Mouse (Mus musculus) large intestine, adult 2 months (tissue): ENCODE results near the gene Pth1r. TPM values are rescaled to one million over a fixed set of nuclear protein-coding genes. Genes with fewer than 3 reads are reported as not detected.

Experiments
- DNase-seq: peaks from one replicate; pipeline ENCODE4 v3.0.0-alpha.2; 2012; ENCODE audit warnings: low read depth, low spot score
- WGBS: fragments of 180-500 bp; shearing (Covaris S2); methylation state at CpG from one replicate; pipeline ENCODE4 v1.1.7; 2018; 5-methylcytosine and 5-hydroxymethylcytosine counted together
- polyA plus RNA-seq: library from polyadenylated mRNA; depleted of rRNA; stranded (reverse); fragments of >200 nt; gene quantifications from 2 replicates; pipeline ENCODE4 v1.2.3, GENCODE M21; 2012

Gene Pth1r
- polyA plus RNA-seq, 1 experiment = 7.9 TPM

- WGBS = 57% methylated on average over 5 of the region's 5 CpGs
- DNase-seq = no peak
Observed at GRCm38 (mm10) chr9:110719977-110720376, 27.0 kb downstream of the Pth1r start.

GRCm38 (mm10) chr9:110718810-110719209 is 28.1 kb downstream of the Pth1r start:
- 64% methylated on average over 3 of the region's 3 CpGs for WGBS

GRCm38 (mm10) chr9:110718071-110718470 is 28.9 kb downstream of the Pth1r start:
- WGBS = 69% methylated on average over 6 of the region's 6 CpGs

More at GRCm38 (mm10) chr9:110718810-110719209, 28.1 kb downstream of the Pth1r start:
- no peak for DNase-seq

GRCm38 (mm10) chr9:110716775-110717174 is 30.2 kb downstream of the Pth1r start:
- 38% methylated on average over 4 of the region's 4 CpGs for whole genome bisulfite sequencing
- DNase-seq = no peak

More at GRCm38 (mm10) chr9:110718071-110718470, 28.9 kb downstream of the Pth1r start:
- DNase-seq = no peak

- DNase-seq = no peak
- WGBS = 62% methylated on average over 1 of the region's 1 CpGs
Observed at GRCm38 (mm10) chr9:110715426-110715825, 31.5 kb downstream of the Pth1r start.

GRCm38 (mm10) chr9:110713389-110713788 is 33.6 kb downstream of the Pth1r start:
- WGBS = 35% methylated on average over 1 of the region's 1 CpGs
- DNase-seq = no peak

GRCm38 (mm10) chr9:110712545-110712944 is 34.4 kb downstream of the Pth1r start:
- WGBS = 76% methylated on average over 4 of the region's 4 CpGs
- no peak for DNase-seq

- DNase-seq = no peak
- 90% methylated on average over 6 of the region's 6 CpGs for WGBS
Observed at GRCm38 (mm10) chr9:110711996-110712395, 34.9 kb downstream of the Pth1r start.

GRCm38 (mm10) chr9:110711532-110711931 is 35.4 kb downstream of the Pth1r start:
- DNase-seq = no peak
- 97% methylated on average over 1 of the region's 1 CpGs for WGBS

- 15% methylated on average over 5 of the region's 5 CpGs for whole genome bisulfite sequencing
- DNase-seq = no peak
Observed at GRCm38 (mm10) chr9:110709640-110710258, 37.2 kb downstream of the Pth1r start.

- no peak for DNase-seq
- whole genome bisulfite sequencing = 70% methylated on average over 5 of the region's 5 CpGs
Observed at GRCm38 (mm10) chr9:110706784-110707183, 40.2 kb downstream of the Pth1r start.

- 82% methylated on average over 6 of the region's 6 CpGs for WGBS
Observed at GRCm38 (mm10) chr9:110703951-110704350, 43.0 kb downstream of the Pth1r start.

GRCm38 (mm10) chr9:110702848-110703247 is 44.1 kb downstream of the Pth1r start:
- WGBS = 59% methylated on average over 1 of the region's 1 CpGs
- DNase-seq = no peak

More at GRCm38 (mm10) chr9:110703951-110704350, 43.0 kb downstream of the Pth1r start:
- no peak for DNase-seq

GRCm38 (mm10) chr9:110701114-110702032 is 45.6 kb downstream of the Pth1r start:
- 73% methylated on average over 11 of the region's 12 CpGs for WGBS
- no peak for DNase-seq

- DNase-seq = no peak
Observed at GRCm38 (mm10) chr9:110699574-110699973, 47.4 kb downstream of the Pth1r start.

GRCm38 (mm10) chr9:110697465-110697864 is 49.5 kb downstream of the Pth1r start:
- 65% methylated on average over 3 of the region's 3 CpGs for WGBS
- no peak for DNase-seq

More at GRCm38 (mm10) chr9:110699574-110699973, 47.4 kb downstream of the Pth1r start:
- WGBS = 42% methylated on average over 3 of the region's 3 CpGs

- no peak for DNase-seq
- 94% methylated on average over 5 of the region's 5 CpGs for WGBS
Observed at GRCm38 (mm10) chr9:110696427-110696826, 50.5 kb downstream of the Pth1r start.

GRCm38 (mm10) chr9:110695165-110695755 is 51.7 kb downstream of the Pth1r start:
- WGBS = 81% methylated on average over 4 of the region's 4 CpGs
- DNase-seq = no peak

GRCm38 (mm10) chr9:110689261-110689779 is 57.6 kb downstream of the Pth1r start:
- 35% methylated on average over 8 of the region's 8 CpGs for WGBS

GRCm38 (mm10) chr9:110687846-110688245 is 59.1 kb downstream of the Pth1r start:
- DNase-seq = no peak
- 48% methylated on average over 2 of the region's 2 CpGs for WGBS

More at GRCm38 (mm10) chr9:110689261-110689779, 57.6 kb downstream of the Pth1r start:
- DNase-seq = peak; percentile 77
